Mouse (Mus musculus): ENCODE data around the gene Cdca8.

- TF ChIP-seq POLR2A (IDR thresholded peaks at IDR 0.05; ENCODE audit: borderline replicate concordance, control insufficient read depth, low read depth, low read length) (no peak), CTCF (IDR thresholded peaks at IDR 0.05; ENCODE audit: control insufficient read depth, insufficient read depth, low read length) (no peak)
Measured at GRCm38 (mm10) chr4:124964912-124965599, 25.9 kb upstream of the Cdca8 start.
